Mouse (Mus musculus) Patski (cell line): ENCODE data around the gene Aldh1l2. TPM values are rescaled to one million over a fixed set of nuclear protein-coding genes. Genes with fewer than 3 reads are reported as not detected.
A peak's percentile ranks its signal among the peaks of the same experiment; 100 is the strongest.

ENCODE experiments used
- ATAC-seq: fragments of 100-300 bp; one replicate; pipeline ENCODE4 v1.8.0; 2021
- CTCF ChIA-PET: fragments of 350-600 bp; sonication (Branson Sonifier 250); formaldehyde crosslinking; loops from one replicate; lab custom pipeline; 2022; ENCODE audit warnings: inconsistent platforms; lab: Charles Lee
- POLR2A ChIA-PET: fragments of 350-600 bp; sonication (Branson Sonifier 250); formaldehyde crosslinking; loops from one replicate; lab custom pipeline; 2022; ENCODE audit warnings: antibody characterized with exemption, inconsistent platforms; lab: Charles Lee
- DNase-seq: peaks from one replicate; pipeline ENCODE4 v3.0.0-alpha.2; 2011; ENCODE audit warnings: low read depth, low spot score
- H3K27me3 ChIP-seq: fragments of 371-371 bp; one replicate; pipeline ENCODE4 v1.5.1; 2021
- CTCF ChIP-seq: fragments of 100-300 bp; IDR thresholded peaks from one replicate; pipeline ENCODE4 v1.5.1; 2021
- in situ Hi-C: fragments of 300-500 bp; cut with MboI; formaldehyde crosslinking; loops from 3 replicates; pipeline ENCODE4 v1.11.1; 2018; ENCODE audit warnings: low pct_unique_long_range_greater_than_20kb, mixed read lengths
- polyA plus RNA-seq: library from polyadenylated mRNA; unstranded; gene quantifications from one replicate; pipeline ENCODE4 v1.2.3, GENCODE M21; 2021

Aldh1l2 gene
- 21.6 TPM for polyA plus RNA-seq

DNA sequence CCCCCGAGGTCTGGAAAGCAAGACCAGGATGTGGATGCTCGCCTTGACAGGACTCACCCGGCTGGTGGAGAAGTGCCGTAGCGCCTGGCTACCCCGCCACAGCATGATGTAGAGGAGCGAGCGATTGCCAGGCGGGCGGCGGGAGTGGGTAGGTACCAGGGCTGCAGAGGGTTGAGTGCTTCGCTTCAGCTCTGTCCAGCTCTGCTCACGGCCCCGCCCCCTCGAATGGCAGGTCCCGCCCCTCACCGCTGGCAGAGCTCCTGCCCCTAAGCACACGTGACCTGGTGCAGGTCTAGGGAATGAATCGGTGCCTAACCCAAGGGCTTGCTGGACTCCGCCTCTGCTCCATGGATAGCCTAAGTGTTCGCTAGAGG lies at the start of gene Aldh1l2:
TSS of gene Aldh1l2 (minus strand) at position 231 of the 374 bp plus-strand sequence.
- in situ Hi-C loops: no loop called here
- ATAC-seq: peak; percentile 51
- no peaks in the 10 kb centered on the region for H3K27me3 ChIP-seq
- TF ChIP-seq CTCF: no peak
- no peak for DNase-seq
- ChIA-PET POLR2A (interaction anchor here (0.6 to 0.9 kb wide), 2 partner anchors 17 to 23 kb away, joined by 3 read pairs; no protein-coding TSS in a partner anchor), CTCF (no interaction called here)

GRCm38 (mm10) chr10:83565449-83566441 lies 31.8 kb upstream of the Aldh1l2 start:
- no peaks in the 10 kb centered on the region for H3K27me3 ChIP-seq
- ChIA-PET POLR2A (no interaction called here), CTCF (interaction anchor here (0.8 to 2.6 kb wide), 6 partner anchors 12 to 26 kb away, joined by 3 to 6 read pairs (median 3); no protein-coding TSS in a partner anchor)
- peak; percentile 35 for TF ChIP-seq CTCF
- DNase-seq (no peak), ATAC-seq (no peak)
- in situ Hi-C loops: no loop called here

GRCm38 (mm10) chr10:83563005-83563404 lies 29.1 kb upstream of the Aldh1l2 start:
- ChIA-PET POLR2A (no interaction called here), CTCF (no interaction called here)
- DNase-seq: no peak
- H3K27me3 ChIP-seq: no peaks in the 10 kb centered on the region
- no peak for ATAC-seq
- TF ChIP-seq CTCF: no peak
- in situ Hi-C loops: no loop called here

GRCm38 (mm10) chr10:83545341-83545740 lies 11.4 kb upstream of the Aldh1l2 start:
- in situ Hi-C loops: no loop called here
- no peak for ATAC-seq
- CTCF ChIA-PET: interaction anchor here (1.2 kb wide), 1 partner anchor 13 kb away, joined by 3 read pairs; no protein-coding TSS in a partner anchor
- no peak for TF ChIP-seq CTCF
- POLR2A ChIA-PET: interaction anchor here (0.9 to 1.1 kb wide), 2 partner anchors 8 to 103 kb away, joined by 3 read pairs; partner anchors contain the start of gene Appl2
- DNase-seq: no peak
- H3K27me3 ChIP-seq: no peaks in the 10 kb centered on the region

GRCm38 (mm10) chr10:83544103-83544479 lies 10.2 kb upstream of the Aldh1l2 start:
- ChIA-PET CTCF (no interaction called here), POLR2A (interaction anchor here (1.1 kb wide), 1 partner anchor 9 kb away, joined by 3 read pairs; no protein-coding TSS in a partner anchor)
- no peak for TF ChIP-seq CTCF
- no peaks in the 10 kb centered on the region for H3K27me3 ChIP-seq
- no peak for DNase-seq
- in situ Hi-C loops: loop anchor here (5.0 kb wide), 1 partner anchor 182 kb away; the partner anchor contains the start of gene D10Wsu102e
- ATAC-seq: peak; percentile 55

GRCm38 (mm10) chr10:83543439-83544102 lies 9.6 kb upstream of the Aldh1l2 start, which contains the start of gene Washc4:
Gene Washc4, plus strand, starts transcription at chr10:83543752.
- no peaks in the 10 kb centered on the region for H3K27me3 ChIP-seq
- ChIA-PET CTCF (interaction anchor here (1.7 kb wide), 1 partner anchor 11 kb away, joined by 6 read pairs; no protein-coding TSS in a partner anchor), POLR2A (interaction anchor here (1.1 kb wide), 1 partner anchor 17 kb away, joined by 3 read pairs; no protein-coding TSS in a partner anchor)
- DNase-seq (no peak), ATAC-seq (peak; percentile 97)
- in situ Hi-C loops: loop anchor here (5.0 kb wide), 1 partner anchor 181 kb away; the partner anchor contains the start of gene D10Wsu102e
- no peak for TF ChIP-seq CTCF

DNA sequence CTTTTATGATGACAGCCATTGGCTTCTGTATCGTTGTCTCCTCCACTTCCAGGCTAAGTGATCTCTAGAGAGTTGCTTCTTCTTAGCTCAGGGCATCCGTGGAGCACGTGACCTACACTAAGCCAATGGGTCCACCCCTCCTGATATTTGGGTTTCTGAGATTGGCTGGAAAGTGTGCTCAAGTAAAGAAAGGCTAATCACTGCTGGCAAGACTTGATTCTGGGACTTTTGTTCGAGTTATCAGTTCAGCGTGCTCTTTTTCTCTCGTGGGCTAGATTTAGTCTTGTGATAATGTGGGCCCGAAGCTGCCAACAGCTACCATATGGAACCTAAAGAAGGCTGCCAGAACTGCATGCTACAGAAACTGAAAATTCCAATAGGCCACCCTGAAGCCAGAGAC lies 8.3 kb upstream of the Aldh1l2 start:
- no peak for DNase-seq
- CTCF ChIA-PET: interaction anchor here (1.7 kb wide), 1 partner anchor 10 kb away, joined by 6 read pairs; no protein-coding TSS in a partner anchor
- POLR2A ChIA-PET: no interaction called here
- in situ Hi-C loops: loop anchor here (5.0 kb wide), 1 partner anchor 180 kb away; the partner anchor contains the start of gene D10Wsu102e
- ATAC-seq: no peak
- TF ChIP-seq CTCF: no peak
- H3K27me3 ChIP-seq: no peaks in the 10 kb centered on the region

GRCm38 (mm10) chr10:83540092-83540491 lies 6.2 kb upstream of the Aldh1l2 start:
- DNase-seq: no peak
- ChIA-PET POLR2A (interaction anchor here (0.7 kb wide), 1 partner anchor 10 kb away, joined by 4 read pairs; no protein-coding TSS in a partner anchor), CTCF (interaction anchor here (0.8 to 2.6 kb wide), 3 partner anchors 9 to 25 kb away, joined by 3 to 7 read pairs (median 4); no protein-coding TSS in a partner anchor)
- H3K27me3 ChIP-seq: no peaks in the 10 kb centered on the region
- TF ChIP-seq CTCF: no peak
- in situ Hi-C loops: loop anchor here (5.0 kb wide), 1 partner anchor 178 kb away; the partner anchor contains the start of gene D10Wsu102e
- ATAC-seq: no peak

DNA sequence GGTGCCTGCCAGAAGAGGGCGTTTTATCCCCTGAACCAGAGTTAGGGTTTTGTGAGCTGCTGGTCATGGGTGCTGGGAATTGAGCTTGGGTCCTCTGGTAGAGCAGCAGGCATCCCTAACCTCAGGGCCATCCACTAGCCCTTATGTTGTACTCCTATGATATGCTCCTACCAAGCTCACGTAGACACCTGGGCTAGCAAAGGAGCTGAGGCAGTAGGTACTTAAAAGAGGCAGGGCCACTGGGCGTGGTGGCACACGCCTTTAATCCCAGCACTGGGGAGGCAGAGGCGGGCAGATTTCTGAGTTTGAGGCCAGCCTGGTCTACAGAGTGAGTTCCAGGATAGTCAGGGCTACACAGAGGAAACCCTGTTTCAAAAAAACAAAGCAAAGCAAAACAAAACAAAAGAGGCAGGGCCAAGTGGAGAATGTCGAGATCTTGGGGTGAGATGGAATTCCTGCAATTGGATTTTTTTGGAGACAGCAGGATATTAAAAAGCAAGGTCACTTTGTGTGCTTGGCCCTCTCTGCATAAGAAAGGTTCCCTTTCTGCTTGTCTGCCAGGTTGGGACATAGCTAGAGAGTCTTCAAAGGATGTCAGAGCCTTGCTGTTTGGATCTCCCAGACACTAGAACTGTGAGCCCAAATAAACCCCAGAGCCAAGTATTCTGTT lies 5.5 kb upstream of the Aldh1l2 start:
- in situ Hi-C loops: no loop called here
- no peak for DNase-seq
- no peak for ATAC-seq
- no peak for TF ChIP-seq CTCF
- H3K27me3 ChIP-seq: no peaks in the 10 kb centered on the region
- CTCF ChIA-PET: interaction anchor here (0.8 to 2.6 kb wide), 3 partner anchors 8 to 26 kb away, joined by 3 to 7 read pairs (median 4); no protein-coding TSS in a partner anchor
- POLR2A ChIA-PET: interaction anchor here (0.7 kb wide), 1 partner anchor 88 kb away, joined by 3 read pairs; no protein-coding TSS in a partner anchor
